ENCODE assay signal across 10 mouse cellular contexts in genomic region chr1:134201751-134202420, GRCm38 (mm10). TPM values are rescaled to one million over a fixed set of nuclear protein-coding genes. Genes with fewer than 3 reads are reported as not detected.
A peak's percentile ranks its signal among the peaks of the same experiment; 100 is the strongest.
DNase-seq lines count a peak whose midpoint lies in the region; ATAC-seq and TF ChIP-seq lines count a peak whose summit lies in the region.
"Had no signal": no experiment of that assay in that cellular context is flagged by ENCODE, and none has a peak within 500 bp of the region (broad histone marks: within the 10 kb centered on the region; RNA-seq: fewer than 3 reads in every experiment).

No protein-coding gene starts in this region.

- H3K4me1 ChIP-seq in intestine, postnatal 0 days (replicated peaks; ENCODE audit: control insufficient read depth, insufficient read depth, low read length): peaks cover 12% of the 10 kb centered on the region
- peaks cover 17% of the 10 kb centered on the region for H3K4me1 ChIP-seq in intestine, embryonic 16.5 days (ENCODE audit: control insufficient read depth, insufficient read depth, low read length)
- no peaks in the 10 kb centered on the region for H3K4me1 ChIP-seq in G1E (ENCODE audit: insufficient read depth, low read depth, low read length)
- H3K4me1 ChIP-seq in limb, embryonic 10.5 days: peaks cover 16% of the 10 kb centered on the region
- H3K4me1 ChIP-seq: embryonic facial prominence, embryonic 13.5 days had no signal

- peak; percentile 89 for TF ChIP-seq CTCF in intestine, postnatal 0 days (IDR thresholded peaks at IDR 0.05; ENCODE audit: low read depth)
- TF ChIP-seq CTCF in G1E (IDR thresholded peaks at IDR 0.05; ENCODE audit: low read depth, low read length): peak; percentile 50

- H3K36me3 ChIP-seq in intestine, postnatal 0 days (ENCODE audit: control insufficient read depth, insufficient read depth): no peaks in the 10 kb centered on the region
- no peaks in the 10 kb centered on the region for H3K36me3 ChIP-seq in intestine, embryonic 16.5 days (ENCODE audit: control insufficient read depth, insufficient read depth, low read length)
- no peaks in the 10 kb centered on the region for H3K36me3 ChIP-seq in G1E (replicated peaks)
- no peaks in the 10 kb centered on the region for H3K36me3 ChIP-seq in limb, embryonic 10.5 days
- H3K36me3 ChIP-seq: embryonic facial prominence, embryonic 13.5 days; limb, embryonic 12.5 days had no signal

- H3K27ac ChIP-seq in intestine, postnatal 0 days (ENCODE audit: low read depth, low read length): no peak overlapping the region
- no peak overlapping the region for H3K27ac ChIP-seq in intestine, embryonic 16.5 days (ENCODE audit: low read length)
- no peak overlapping the region for H3K27ac ChIP-seq in limb, embryonic 10.5 days
- H3K27ac ChIP-seq: embryonic facial prominence, embryonic 13.5 days; limb, embryonic 12.5 days had no signal

- no peak overlapping the region for H3K4me3 ChIP-seq in intestine, postnatal 0 days (ENCODE audit: low read depth, low read length)
- H3K4me3 ChIP-seq in intestine, embryonic 16.5 days (ENCODE audit: low read length): no peak overlapping the region
- H3K4me3 ChIP-seq in G1E (ENCODE audit: low read depth, low read length): no peak overlapping the region
- H3K4me3 ChIP-seq in limb, embryonic 10.5 days: no peak overlapping the region
- H3K4me3 ChIP-seq: embryonic facial prominence, embryonic 13.5 days; limb, embryonic 12.5 days had no signal

- no peaks in the 10 kb centered on the region for H3K27me3 ChIP-seq in intestine, postnatal 0 days (replicated peaks; ENCODE audit: control insufficient read depth, insufficient read depth, low read length)
- H3K27me3 ChIP-seq in intestine, embryonic 16.5 days (replicated peaks; ENCODE audit: control insufficient read depth, insufficient read depth, low read length): no peaks in the 10 kb centered on the region
- H3K27me3 ChIP-seq in G1E (ENCODE audit: insufficient read depth, low read length): peaks cover 51% of the 10 kb centered on the region
- H3K27me3 ChIP-seq in limb, embryonic 10.5 days (ENCODE audit: low read depth, poor library complexity, severe bottlenecking): no peaks in the 10 kb centered on the region
- H3K27me3 ChIP-seq: embryonic facial prominence, embryonic 13.5 days had no signal

- H3K9ac ChIP-seq in intestine, postnatal 0 days (ENCODE audit: low read depth, low read length): no peak overlapping the region
- no peak overlapping the region for H3K9ac ChIP-seq in intestine, embryonic 16.5 days (ENCODE audit: low read depth, low read length)
- H3K9ac ChIP-seq: embryonic facial prominence, embryonic 13.5 days; limb, embryonic 12.5 days had no signal

- DNase-seq in 416B (ENCODE audit: low read depth) (peak; percentile 21), G1E (ENCODE audit: low spot score) (no peak)
- DNase-seq in embryo, embryonic 11.5 days (ENCODE audit: low read depth, low spot score): peak; percentile 24
- DNase-seq in limb, embryonic 10.5 days (ENCODE audit: low spot score): peak; percentile 47
- peak; percentile 43 for DNase-seq in retina, postnatal 7 days (ENCODE audit: low read depth, low spot score)

- WGBS in intestine, postnatal 0 days: 58% methylated on average over 3 of the region's 3 CpGs
- 57% methylated on average over 3 of the region's 3 CpGs for WGBS in intestine, embryonic 16.5 days
- WGBS in limb, embryonic 10.5 days: 37% methylated on average over 3 of the region's 3 CpGs

- no peaks in the 10 kb centered on the region for H3K9me3 ChIP-seq in intestine, postnatal 0 days (ENCODE audit: control insufficient read depth)
- H3K9me3 ChIP-seq in intestine, embryonic 16.5 days (ENCODE audit: control insufficient read depth, low read length): no peaks in the 10 kb centered on the region
- H3K9me3 ChIP-seq in G1E (replicated peaks): no peaks in the 10 kb centered on the region
- no peaks in the 10 kb centered on the region for H3K9me3 ChIP-seq in limb, embryonic 10.5 days (replicated peaks)
- H3K9me3 ChIP-seq: embryonic facial prominence, embryonic 13.5 days; limb, embryonic 12.5 days had no signal

- ATAC-seq in intestine, postnatal 0 days: no peak
- ATAC-seq in intestine, embryonic 16.5 days: no peak
- ATAC-seq in G1E (ENCODE audit: extremely low read depth, insufficient number of reproducible peaks, low FRiP score, poor library complexity, severe bottlenecking): no peak
- ATAC-seq in frontal cortex, adult (ENCODE audit: low TSS enrichment): no peak

- H3K4me2 ChIP-seq in intestine, postnatal 0 days (replicated peaks; ENCODE audit: low read depth): no peak overlapping the region
- H3K4me2 ChIP-seq in intestine, embryonic 16.5 days (ENCODE audit: low read depth, low read length): no peak overlapping the region
- H3K4me2 ChIP-seq: embryonic facial prominence, embryonic 13.5 days; limb, embryonic 12.5 days had no signal

RNA-seq across cellular contexts. Expression of gene Mybph, which starts 8.6 kb away (rescaled TPM):
- 0.13 TPM in 1 of 2 replicates, not detected in the other for polyA plus RNA-seq in intestine, postnatal 0 days (2015; fragmentation: Nextera tagmentation; extraction: Ambion mirVana)
- 0.17 and 0.24 TPM in 2 replicates for polyA plus RNA-seq in intestine, embryonic 16.5 days (2015; fragmentation: Nextera tagmentation; extraction: Ambion mirVana)
- total RNA-seq in G1E (2014; fragmentation: Nextera tagmentation) (not detected in 2 replicates), G1E (2017) (0.05 TPM in 1 of 2 replicates, not detected in the other)
- not detected in 2 replicates for polyA plus RNA-seq in G1E (2012)
- polyA plus RNA-seq in limb, embryonic 10.5 days (2016; fragmentation: Nextera tagmentation; extraction: Ambion mirVana): 0.56 and 0.98 TPM in 2 replicates

RNA-seq across cellular contexts. Expression of gene Chil1, which starts 19.9 kb away (rescaled TPM):
- polyA plus RNA-seq in intestine, postnatal 0 days (2015; fragmentation: Nextera tagmentation; extraction: Ambion mirVana): 0.50 and 0.99 TPM in 2 replicates
- polyA plus RNA-seq in intestine, embryonic 16.5 days (2015; fragmentation: Nextera tagmentation; extraction: Ambion mirVana): 0.43 and 0.57 TPM in 2 replicates
- total RNA-seq in G1E (2014; fragmentation: Nextera tagmentation) (not detected in 2 replicates), G1E (2017) (not detected in 2 replicates)
- not detected in 2 replicates for polyA plus RNA-seq in G1E (2012)
- 0.80 TPM in 1 of 2 replicates, not detected in the other for polyA plus RNA-seq in limb, embryonic 10.5 days (2016; fragmentation: Nextera tagmentation; extraction: Ambion mirVana)

RNA-seq across cellular contexts. Expression of gene Adora1, which starts 33.3 kb away (rescaled TPM):
- 2.2 and 2.4 TPM in 2 replicates for polyA plus RNA-seq in intestine, postnatal 0 days (2015; fragmentation: Nextera tagmentation; extraction: Ambion mirVana)
- 6.8 and 8.2 TPM in 2 replicates for polyA plus RNA-seq in intestine, embryonic 16.5 days (2015; fragmentation: Nextera tagmentation; extraction: Ambion mirVana)
- total RNA-seq in G1E (2014; fragmentation: Nextera tagmentation) (not detected in 2 replicates), G1E (2017) (0.06 and 0.16 TPM in 2 replicates)
- not detected in 2 replicates for polyA plus RNA-seq in G1E (2012)
- polyA plus RNA-seq in limb, embryonic 10.5 days (2016; fragmentation: Nextera tagmentation; extraction: Ambion mirVana): 0.06 and 0.69 TPM in 2 replicates
